Mouse (Mus musculus): ENCODE data around the gene Oprl1.

DNA sequence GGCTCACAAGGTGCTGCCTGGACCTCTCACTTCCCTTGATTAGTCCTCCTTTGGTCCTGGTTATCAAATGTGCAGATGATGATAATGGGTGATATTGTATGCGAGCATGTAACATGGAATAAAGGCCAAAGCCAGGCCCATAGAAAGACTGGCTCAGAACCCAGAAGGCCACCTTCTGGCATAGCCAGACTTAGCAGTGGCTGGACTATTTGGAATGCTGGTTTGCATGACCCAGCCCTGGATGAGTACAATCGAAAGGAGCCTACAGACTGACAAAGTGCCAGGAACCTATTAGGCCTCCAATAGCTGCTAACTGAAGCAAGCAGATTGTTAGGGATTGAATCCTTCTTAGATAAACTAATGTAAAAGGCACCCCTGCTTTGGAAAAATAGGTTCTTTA is 54.6 kb downstream of the Oprl1 start:
- no peak for TF ChIP-seq HCFC1 (IDR thresholded peaks at IDR 0.05; ENCODE audit: low read depth, low read length)
- no peak for TF ChIP-seq ETS1 (conservative IDR thresholded peaks at IDR 0.05; ENCODE audit: low read depth, low read length)
- TF ChIP-seq GABPA (IDR thresholded peaks at IDR 0.05; ENCODE audit: insufficient replicate concordance, low read depth, low read length): no peak
- TF ChIP-seq EP300 (IDR thresholded peaks at IDR 0.05; ENCODE audit: low read length): no peak
- TF ChIP-seq CTCF (conservative IDR thresholded peaks at IDR 0.05 in 1 of 2, IDR thresholded peaks at IDR 0.05 in 1 of 2; ENCODE audit: low read depth in 2 of 2, low read length in 2 of 2): no peak
- no peak for TF ChIP-seq MAFK (IDR thresholded peaks at IDR 0.05; ENCODE audit: insufficient replicate concordance, low read length)
- no peak for TF ChIP-seq CHD2 (IDR thresholded peaks at IDR 0.05; ENCODE audit: low read length)

Measured in CH12.LX (cell line).